Mouse (Mus musculus) 416B (cell line): Measurements from ENCODE around the gene Cited4.

Source experiments
- DNase-seq: peaks from one replicate; pipeline ENCODE4 v3.0.0; 2011; ENCODE audit warnings: low read depth

Cited4 gene

DNA sequence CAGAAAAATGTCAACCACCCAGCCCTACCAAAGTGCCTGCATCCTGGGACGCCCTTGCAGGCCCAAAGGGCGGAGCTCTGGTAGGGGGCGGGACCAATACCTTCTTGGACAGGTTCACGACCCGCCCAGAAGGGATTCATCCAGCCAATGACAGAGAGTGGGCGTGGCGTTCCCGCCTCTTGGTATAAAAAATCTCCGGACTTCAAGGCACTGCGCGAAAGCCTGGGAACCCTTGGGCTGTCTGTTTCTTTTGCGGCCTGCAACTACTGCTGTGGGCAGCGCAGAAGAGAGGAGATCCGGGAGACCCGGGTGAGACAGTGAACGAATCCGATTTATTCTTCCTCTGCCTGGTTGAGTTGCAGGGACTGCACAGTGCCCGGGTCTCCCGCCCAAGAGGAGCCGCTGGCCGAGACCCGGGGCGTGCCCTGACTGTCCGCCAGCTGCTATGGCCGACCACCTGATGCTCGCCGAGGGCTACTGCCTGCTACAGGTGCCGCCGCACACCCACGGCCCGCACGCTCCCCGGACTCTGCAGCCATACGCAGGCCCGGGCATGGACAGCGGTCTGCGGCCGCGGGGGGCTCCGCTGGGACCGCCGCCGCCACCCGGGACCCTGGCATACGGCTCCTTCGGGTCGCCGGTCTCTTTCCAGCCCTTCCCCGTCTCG, at the start of gene Cited4:
Gene Cited4 (plus strand): TSS at position 215 of the 667 bp plus-strand sequence.
- no peak for DNase-seq

DNA sequence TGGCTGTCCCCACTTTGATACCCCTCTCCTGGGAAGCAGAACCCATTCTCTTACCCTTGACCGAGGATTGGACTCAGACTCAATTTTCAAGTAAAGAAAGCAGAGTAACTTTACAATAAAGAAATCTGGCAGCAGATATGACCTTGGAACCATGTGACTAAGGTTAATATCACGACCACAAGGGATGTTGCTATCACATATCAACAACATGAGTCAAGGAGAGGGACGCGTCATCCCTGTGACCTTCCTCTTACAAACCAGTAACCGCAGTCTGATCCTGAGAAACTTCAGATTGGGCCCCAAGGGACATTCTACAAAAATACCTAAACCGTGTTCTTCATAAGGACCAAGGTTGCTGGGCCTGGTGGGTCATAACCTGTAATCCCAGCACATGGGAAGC, 38.6 kb upstream of the Cited4 start:
- peak; percentile 78 for DNase-seq

DNA sequence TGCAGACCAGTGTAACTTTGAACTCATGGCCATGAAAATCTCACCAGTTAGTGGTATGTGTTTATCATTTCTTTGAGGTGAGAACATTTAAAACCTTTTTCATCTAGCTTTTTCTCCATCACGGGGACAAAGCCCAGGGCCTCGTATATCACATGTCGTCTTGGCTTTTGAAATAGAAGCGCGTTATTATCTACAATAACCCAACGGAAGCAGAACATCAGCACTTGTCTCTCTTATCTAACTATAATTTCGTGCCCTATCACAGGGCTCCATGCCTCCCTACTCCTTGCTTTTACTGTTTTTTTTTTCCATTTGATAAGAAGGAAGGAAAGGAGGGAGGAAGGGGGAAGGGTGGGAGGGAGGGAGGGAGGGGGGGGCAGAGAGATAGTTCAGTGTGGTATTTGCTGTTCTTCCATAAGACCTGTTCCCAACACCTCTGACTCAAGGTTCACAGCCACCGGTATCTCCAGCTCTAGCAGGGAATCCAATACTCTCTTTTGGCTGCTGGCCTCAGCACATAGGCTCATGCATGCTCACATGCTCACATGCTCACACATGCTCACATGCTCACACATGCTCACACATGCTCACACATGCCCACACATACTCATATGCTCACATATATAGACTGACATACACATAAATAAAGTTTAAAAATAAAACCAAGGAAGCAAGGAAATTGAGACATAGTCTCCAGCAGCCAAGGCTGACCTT, 36.0 kb upstream of the Cited4 start:
- peak; percentile 16 for DNase-seq

DNA sequence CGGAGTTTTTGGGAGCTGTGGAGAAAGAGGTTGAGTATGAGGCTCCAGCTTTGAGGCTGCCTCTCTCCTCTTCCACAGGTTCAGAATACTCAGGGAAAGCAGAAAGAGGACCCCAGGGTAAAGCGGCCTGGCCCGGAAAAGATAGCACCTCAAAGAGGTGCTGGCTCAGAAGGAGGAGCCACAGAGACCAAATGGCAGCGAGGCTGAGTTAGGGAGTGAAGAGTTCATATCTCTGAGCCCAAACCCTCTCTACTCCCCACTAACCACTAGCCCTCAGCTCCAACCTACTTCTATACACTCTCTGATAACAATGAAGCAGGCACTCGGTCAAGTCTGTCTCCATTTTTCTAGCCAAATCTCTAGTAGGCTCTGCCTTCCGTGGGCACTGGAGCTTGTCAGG, 34.5 kb upstream of the Cited4 start:
- no peak for DNase-seq

DNA sequence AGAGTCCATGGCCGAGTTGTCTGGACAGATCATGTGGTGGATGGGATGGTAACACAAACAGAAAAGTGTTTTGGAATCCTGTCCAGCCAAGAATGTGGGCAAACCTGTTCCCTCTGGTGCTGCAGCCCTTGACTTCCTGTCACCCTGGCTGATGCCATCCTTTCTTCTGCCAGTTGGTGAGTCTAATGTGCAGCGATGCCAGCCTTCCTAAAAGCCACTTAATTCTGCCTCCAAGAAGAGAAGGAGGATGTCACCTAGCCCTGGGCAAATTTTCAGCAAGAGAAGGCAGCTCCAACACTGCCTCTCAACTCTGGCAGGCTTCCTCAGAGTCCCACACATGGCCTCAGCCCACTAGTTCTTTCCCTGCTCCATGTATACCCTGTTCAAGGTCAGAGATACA, 31.0 kb upstream of the Cited4 start:
- no peak for DNase-seq

DNA sequence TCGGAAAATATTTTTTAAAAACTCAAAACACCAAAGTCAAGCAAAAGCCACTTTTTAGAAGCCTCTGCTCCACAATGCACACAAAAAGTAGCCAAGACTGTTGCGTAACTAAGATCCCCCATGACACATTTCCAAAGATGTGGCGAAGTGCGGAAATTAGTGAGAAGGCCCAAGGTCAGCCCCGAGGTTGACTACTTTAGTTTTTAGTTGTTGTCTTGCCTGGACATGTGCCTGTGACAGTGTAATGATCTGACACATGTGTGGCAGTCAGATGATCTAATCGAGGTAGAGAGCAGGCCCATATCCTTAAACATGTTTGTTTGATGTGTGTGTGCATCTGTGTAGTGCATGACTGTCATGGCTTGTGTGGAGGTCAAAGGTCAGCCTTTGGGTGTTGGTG, 24.4 kb upstream of the Cited4 start:
- peak; percentile 65 for DNase-seq

DNA sequence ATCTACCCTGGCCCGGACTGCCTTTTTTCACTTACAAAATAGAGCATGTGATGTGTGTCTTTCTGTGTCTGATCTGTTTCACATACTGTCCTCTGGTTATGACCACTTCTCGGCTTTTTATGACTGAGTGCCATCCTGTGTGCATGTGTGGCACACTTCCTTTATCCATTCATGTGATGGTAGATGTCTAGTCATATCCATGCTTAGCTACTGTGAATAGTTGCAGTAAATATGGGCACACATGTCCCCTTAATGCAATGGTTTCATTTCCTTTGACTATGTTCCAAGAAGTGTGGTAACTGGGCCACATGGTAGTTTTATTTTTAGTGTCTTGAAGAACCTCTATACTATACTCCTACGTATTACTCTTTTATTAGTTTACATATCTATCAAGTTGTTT, 22.5 kb upstream of the Cited4 start:
- DNase-seq = no peak

DNA sequence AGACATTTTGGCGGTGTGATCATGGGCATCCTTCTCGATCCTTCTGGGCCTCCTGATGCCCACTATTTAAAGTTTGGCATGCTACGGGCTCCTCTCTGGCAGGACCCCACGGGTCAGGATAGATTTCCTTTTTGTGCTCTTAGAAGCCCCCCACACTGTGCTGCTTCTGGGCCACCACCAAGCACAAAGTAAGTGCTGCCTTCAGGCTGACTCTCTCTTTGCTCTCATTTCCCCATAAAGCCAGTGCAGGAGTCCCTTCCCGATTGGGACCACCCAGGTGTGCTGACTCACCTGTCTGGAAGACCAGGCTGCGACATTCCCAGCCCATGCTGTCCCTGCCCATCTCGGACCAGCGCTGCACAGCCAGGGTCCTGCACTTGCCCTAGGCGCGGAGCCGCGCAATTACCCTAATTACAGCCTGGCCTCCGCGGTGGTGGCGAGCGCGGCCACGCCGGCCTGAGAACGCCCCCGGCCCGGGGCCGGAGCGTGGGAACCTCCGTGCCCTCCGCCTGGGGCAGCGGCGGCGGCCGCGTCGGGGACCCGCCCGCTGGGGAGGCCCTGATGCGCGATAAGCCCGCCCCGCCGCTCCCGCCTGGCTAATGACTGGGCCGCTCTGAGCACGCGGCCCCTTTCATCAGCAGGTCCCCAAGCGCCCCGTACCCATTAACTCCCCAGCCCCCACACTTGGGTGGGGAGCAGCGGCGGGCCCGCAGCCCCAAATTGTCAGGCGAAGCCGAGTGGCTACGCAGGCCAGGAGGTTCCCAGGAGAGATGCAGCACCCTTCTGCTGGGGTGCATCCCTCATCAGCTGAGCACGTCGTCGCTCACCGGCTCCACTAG, 16.8 kb upstream of the Cited4 start:
- DNase-seq = no peak

DNA sequence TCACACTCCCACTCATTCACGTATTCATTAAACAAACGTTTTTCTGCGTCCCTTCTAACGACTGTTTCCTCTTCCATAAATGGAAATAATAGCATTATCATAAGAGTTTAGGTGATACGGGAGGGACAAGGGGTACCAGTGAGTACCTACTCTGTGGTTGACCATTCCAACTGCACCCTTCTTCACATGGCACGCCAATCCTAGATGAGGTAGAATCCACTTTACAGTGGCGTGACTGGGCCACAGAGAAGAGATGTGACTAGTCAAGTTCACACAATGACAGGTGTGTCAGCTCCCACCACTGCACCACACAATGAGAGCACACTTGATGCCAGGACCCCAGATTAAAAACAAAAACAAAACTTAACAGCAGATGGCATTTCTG, 16.2 kb upstream of the Cited4 start:
- no peak for DNase-seq

DNA sequence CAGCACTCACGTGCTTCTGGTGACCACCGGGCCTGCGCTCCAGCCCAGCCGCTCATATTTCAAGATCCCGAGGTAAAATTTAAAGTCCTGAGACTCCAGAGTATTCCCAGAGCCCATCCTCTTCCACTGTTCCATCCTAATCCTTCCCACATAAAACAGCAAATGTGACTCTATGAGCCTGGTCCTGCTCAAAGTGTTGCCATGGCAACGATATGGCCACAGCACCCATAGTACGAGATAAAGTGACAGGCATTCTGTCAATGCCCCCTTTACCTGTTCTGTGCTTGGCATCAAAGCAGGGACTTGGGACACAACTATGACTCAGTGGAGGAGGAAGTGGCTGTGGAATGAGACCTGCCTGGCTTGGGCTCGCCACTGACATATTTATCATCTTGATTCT, 10.5 kb upstream of the Cited4 start:
- DNase-seq = no peak

DNA sequence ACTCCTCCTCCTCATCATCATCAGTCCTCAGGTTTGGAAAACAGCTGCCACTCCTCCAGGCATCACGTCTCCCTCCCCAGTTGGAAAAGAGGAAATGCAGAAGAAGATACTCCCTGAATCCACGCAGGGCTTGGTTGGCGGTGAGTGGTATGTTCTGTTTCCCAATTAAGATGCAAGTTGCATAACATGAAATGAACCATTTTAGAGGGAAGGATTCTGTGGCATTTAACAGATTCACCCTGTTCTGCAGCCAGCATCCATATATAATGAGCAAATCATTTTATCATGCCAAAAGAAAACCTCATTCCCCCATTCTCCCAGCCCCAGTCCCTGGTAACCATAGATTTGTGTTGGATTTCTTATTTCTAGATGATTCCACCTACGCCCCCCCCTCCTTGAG, 5.9 kb upstream of the Cited4 start:
- DNase-seq = no peak

DNA sequence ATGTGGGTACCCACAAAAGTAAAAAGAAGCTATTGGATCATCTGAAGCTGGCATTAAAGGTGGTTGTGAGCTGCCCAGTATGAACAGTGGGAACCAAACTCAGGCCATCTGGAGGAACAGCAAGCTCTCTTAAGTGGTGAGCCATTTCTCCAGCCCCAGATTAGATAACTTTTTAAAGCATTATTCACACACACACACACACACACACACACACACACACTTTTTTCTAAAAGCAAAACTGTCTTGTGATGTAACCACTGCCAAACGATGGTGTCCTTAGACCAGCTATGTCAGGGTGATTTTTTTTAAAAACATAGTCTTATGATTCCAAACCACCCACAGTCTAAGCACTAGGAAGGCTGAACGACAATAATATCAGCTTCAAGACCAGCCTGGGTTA, 1.8 kb upstream of the Cited4 start:
- DNase-seq = no peak

DNA sequence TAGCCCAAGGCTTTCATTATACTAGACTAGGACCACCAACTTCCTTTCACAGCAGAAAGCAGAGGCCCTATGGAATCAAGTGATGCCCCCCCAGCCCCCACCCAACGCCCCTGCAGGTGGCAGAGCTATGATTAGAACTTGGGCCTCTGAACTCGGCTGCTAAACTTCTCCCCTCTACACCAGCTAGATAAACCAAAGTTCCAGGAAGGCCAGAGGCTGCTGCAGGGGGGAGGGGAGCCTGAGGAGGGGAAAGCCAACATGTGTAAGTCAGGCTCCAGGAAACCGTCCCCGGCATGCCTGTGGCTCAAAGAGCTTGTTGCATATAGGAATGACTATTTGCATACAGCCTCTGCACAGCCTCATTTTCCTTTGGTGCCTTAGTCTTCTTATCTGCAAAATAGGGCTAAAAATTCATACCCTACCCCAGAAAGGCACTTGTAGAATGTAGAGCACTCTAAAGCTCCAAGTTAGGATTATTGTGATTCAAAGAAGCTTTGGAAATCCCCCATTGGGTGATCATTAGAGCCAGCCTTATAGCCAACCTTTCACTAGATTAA, 1.1 kb upstream of the Cited4 start:
- no peak for DNase-seq

DNA sequence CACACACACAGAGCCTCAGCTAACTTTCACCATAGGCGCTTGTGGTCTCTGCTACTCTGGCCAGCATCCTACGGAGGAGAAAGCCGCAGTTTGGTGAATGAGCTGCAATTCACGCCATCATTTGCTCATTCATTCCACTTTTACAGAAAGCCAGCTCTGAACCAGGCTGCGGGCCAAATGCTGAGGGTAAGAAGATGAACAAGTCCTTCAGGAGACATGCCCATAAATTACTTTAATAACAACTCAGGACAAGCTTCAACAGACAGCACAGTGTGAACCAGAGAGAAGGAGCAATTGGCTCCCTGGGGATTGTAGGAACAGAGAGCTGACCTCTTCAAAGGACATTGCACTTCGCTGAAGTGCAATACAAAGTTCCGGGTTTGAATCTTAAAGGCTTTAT, 590 bp upstream of the Cited4 start:
- DNase-seq = no peak

DNA sequence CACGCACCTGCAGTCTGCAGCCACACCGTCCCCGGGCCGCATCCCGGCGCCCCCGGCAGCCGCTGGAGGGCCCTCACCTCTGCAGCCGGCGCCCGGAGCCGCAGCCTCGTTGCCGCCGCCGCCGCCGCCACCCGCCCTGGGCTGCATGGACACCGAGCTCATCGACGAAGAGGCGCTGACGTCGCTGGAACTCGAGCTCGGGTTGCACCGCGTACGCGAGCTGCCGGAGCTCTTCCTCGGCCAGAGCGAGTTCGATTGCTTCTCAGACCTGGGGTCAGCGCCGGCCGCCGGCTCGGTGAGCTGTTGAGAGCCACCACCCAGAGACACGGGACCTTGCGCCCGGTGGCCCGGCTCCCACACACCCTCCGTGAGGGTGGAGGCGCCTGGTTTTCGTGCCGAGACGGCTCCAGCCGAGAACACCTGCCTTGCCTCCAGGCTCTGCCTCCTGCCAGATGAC, 701 bp downstream of the Cited4 start:
- no peak for DNase-seq

DNA sequence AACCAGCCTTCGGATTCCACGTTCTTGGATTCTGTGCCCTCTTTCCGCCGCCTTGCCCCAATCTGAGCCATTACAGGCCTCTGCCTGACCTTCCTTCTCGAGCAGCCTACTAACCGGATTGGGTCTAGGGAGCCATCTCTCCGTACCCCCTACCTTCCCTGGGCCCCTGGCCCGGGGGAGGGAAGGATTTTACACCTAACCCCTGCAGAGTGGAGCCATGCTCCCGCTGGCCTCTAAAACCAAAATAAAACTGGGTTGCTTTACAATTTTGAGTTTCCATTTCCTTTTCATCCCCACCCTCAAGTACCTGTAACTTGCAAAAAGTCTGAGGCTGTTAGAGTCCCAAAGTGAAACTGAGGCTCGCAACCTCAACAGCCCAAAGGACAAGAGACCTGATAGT, 1.2 kb downstream of the Cited4 start:
- DNase-seq = no peak

DNA sequence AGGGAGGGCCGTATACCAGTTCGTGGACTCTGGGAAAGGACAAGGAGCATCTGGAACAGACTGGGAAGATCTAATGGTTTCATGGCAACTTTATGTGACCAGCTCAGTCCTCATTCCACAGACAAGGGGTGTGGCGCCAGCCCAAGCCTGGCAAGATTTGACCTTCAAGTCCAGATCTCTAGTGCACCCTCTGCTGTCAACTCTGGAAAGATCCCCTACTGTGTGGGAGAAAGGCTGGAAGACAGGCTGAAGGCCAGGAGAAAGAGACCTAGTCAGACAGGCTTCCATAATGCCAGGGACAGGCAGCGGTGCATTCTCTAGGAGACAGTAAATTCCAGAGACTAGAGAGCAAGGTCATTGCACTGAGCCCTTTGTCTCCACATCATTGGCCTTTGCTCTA, 2.2 kb downstream of the Cited4 start:
- no peak for DNase-seq

DNA sequence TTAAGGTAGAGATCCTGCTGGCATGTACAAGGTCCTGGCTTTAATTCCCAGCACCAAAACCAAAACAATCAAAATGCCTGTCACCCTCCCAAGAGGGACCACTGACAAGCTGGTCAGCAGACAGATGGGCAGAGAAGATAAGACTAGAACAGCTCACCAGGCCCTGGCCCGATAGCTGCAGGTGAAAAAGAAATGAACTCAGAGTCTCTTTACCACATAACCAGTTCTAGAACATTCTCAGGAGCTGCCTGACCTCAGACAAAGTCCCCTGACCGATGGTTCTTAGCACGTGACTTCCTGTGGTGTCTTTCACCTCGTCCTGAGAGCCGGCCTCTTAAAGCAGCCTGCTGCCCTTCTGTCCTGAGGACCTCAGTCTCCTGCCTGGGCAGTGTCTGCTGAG, 3.2 kb downstream of the Cited4 start:
- peak; percentile 81 for DNase-seq

DNA sequence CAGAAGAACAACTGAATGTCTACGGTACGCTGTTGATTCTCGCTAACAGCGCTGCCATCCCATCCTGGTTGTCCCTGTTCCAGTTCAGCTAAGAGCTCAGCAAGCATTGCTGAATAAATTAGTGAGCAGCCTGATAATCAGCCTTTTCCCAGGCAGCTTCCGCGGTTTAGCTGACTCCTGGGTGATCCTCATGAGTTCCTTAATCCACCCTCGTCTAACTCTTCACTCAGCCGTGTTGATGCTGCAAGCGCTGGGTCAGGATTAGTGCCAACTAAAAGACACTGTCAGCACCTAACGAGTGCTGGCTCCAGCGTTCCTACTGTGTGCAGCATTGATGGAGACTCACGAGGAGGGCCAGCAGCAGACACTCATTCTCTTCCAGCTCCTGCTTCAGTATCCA, 4.7 kb downstream of the Cited4 start:
- DNase-seq = no peak

DNA sequence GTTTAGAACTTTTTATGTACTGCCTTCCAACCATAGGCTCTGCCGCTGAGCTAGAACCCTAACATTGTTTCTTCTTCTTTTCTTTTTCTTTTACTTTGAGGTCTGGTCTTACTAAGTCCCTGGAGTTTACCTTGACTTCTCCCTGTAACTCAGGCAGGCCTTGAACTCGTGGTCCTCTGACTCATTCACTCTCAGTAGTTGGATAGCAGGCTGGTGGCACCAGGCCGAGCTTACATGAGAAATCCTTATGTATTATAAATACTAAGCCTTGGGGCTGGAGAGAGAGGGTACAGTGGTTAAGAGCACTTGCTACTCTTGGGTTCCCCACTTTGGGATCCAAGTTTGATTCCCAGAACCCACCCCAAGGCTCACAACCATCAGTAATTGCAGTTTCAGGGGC, 7.2 kb downstream of the Cited4 start:
- no peak for DNase-seq

DNA sequence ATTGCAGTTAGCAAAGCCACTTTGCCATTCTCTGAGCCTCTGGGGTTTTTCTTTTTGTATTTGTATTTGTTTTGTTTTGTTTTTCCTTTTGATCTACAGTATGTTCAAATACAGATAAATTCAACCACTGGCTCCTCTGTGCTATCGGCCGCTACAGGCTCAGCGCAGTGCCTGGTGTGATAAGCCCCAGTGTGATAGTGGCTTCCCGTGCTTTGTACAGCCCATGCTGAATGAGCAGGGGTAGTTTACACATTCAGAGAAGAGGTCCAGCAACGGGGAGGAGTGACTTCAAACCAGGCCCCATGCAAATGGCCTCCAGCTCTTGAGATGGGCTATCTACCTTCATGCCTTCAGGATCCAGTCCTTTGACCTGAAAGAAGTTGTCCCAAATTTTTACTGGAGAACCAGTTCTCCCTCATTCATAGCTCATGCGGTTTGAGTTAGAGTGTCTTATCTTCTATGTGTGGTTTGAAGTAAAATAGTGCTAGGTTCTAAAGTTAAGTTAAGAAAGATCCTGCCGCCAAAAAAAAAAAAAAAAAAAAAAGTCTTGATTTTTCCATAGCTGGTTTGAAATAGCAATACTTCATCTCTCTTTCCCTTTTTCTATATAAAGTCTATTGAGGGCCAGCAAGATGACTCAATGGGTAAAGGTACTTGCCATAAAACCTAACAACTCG, 8.5 kb downstream of the Cited4 start:
- DNase-seq = no peak

DNA sequence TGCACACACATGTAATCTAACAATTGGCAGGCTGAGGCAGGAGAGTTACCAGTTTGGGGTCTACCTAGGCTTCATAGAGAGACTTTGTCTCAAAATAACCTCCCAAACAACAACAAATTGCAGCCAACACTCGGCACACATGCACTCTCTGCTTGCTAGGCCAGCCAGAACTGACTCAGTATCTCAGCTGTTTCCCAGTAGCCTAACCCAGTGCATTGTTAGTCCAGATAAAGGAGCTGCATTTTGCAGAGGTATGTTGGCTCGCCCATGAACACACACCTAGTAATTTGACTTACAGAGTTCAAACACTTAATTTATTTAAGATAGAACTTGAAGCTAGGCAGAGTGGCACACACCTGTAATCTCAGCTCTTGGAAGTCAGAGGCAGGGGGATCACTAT, 9.3 kb downstream of the Cited4 start:
- DNase-seq = no peak
